ENCODE assay signal across 21 mouse cellular contexts in the genomic region with DNA sequence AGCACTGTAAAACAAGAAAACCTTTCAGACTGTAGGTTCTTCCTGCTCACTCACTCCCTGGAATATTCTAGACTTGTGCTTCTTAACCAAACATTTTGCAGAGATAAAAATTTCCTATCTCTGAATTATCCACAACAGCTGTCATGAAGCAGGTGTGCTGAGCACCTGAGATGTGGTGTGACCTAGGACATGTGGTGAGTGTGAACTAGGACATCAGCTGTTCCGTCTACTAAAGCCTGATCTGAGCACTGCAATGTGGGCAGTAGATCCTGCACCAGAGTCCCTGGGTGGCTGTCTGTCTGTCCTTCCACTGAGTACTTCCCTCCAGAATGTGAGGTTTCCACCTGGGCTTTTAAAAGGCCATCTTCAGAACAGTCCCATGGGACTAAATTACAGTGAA.
"Had no signal": no experiment of that assay in that cellular context is flagged by ENCODE, and none has a peak within 500 bp of the region (broad histone marks: within the 10 kb centered on the region; RNA-seq: fewer than 3 reads in every experiment).

No protein-coding gene starts in this region.

- H3K9ac ChIP-seq: limb, embryonic 12.5 days; limb, embryonic 13.5 days; limb, embryonic 15.5 days; liver, embryonic 12.5 days; liver, embryonic 13.5 days; liver, embryonic 14.5 days; liver, embryonic 15.5 days; liver, postnatal 0 days; lung, embryonic 14.5 days; lung, embryonic 15.5 days; midbrain, embryonic 12.5 days; midbrain, embryonic 13.5 days; neural tube, embryonic 12.5 days had no signal

- H3K4me3 ChIP-seq: left cerebral cortex, adult 2 months; limb, embryonic 10.5 days; limb, embryonic 12.5 days; limb, embryonic 13.5 days; limb, embryonic 15.5 days; liver, embryonic 12.5 days; liver, embryonic 13.5 days; liver, embryonic 15.5 days; lung, embryonic 15.5 days; midbrain, embryonic 10.5 days; midbrain, embryonic 12.5 days; midbrain, embryonic 13.5 days; neural tube, embryonic 12.5 days had no signal

- H3K4me1 ChIP-seq: limb, embryonic 10.5 days; limb, embryonic 12.5 days; limb, embryonic 15.5 days; lung, embryonic 15.5 days; midbrain, embryonic 10.5 days; midbrain, embryonic 12.5 days; midbrain, embryonic 13.5 days; neural tube, embryonic 12.5 days had no signal

- H3K9me3 ChIP-seq: limb, embryonic 10.5 days; limb, embryonic 12.5 days; limb, embryonic 13.5 days; limb, embryonic 15.5 days; liver, embryonic 12.5 days; liver, embryonic 13.5 days; liver, embryonic 15.5 days; lung, embryonic 15.5 days; midbrain, embryonic 10.5 days; midbrain, embryonic 12.5 days; midbrain, embryonic 13.5 days; neural tube, embryonic 12.5 days had no signal

- ATAC-seq: liver, embryonic 12.5 days; liver, postnatal 0 days; lung, postnatal 0 days; midbrain, embryonic 13.5 days; midbrain, embryonic 16.5 days had no signal

- H3K4me2 ChIP-seq: limb, embryonic 12.5 days; limb, embryonic 13.5 days; limb, embryonic 15.5 days; liver, embryonic 11.5 days; liver, embryonic 12.5 days; liver, embryonic 13.5 days; liver, embryonic 15.5 days; lung, embryonic 14.5 days; lung, embryonic 15.5 days; midbrain, embryonic 11.5 days; midbrain, embryonic 12.5 days; midbrain, embryonic 13.5 days; neural tube, embryonic 12.5 days had no signal

- H3K27ac ChIP-seq: left cerebral cortex, adult 2 months; limb, embryonic 10.5 days; limb, embryonic 12.5 days; limb, embryonic 13.5 days; limb, embryonic 15.5 days; liver, embryonic 12.5 days; liver, embryonic 13.5 days; liver, embryonic 14.5 days; liver, embryonic 15.5 days; lung, embryonic 15.5 days; macrophage; midbrain, embryonic 10.5 days; midbrain, embryonic 12.5 days; midbrain, embryonic 13.5 days; neural tube, embryonic 12.5 days had no signal

- H3K27me3 ChIP-seq: limb, embryonic 12.5 days; limb, embryonic 13.5 days; limb, embryonic 15.5 days; liver, embryonic 12.5 days; liver, embryonic 13.5 days; liver, embryonic 15.5 days; lung, embryonic 15.5 days; midbrain, embryonic 12.5 days; midbrain, embryonic 13.5 days; neural tube, embryonic 12.5 days had no signal
